Mouse (Mus musculus): ENCODE measurements around the gene Dhx16. TPM values are rescaled to one million over a fixed set of nuclear protein-coding genes. Genes with fewer than 3 reads are reported as not detected.
"Not testable (repeated sequence)": the region's sequence is repeated elsewhere in the genome, so short reads cannot be mapped to it uniquely, and the experiment has no call there.

Dhx16 gene
- polyA plus RNA-seq, 1 experiment from 2014 or later, result 43.3 TPM

DNA sequence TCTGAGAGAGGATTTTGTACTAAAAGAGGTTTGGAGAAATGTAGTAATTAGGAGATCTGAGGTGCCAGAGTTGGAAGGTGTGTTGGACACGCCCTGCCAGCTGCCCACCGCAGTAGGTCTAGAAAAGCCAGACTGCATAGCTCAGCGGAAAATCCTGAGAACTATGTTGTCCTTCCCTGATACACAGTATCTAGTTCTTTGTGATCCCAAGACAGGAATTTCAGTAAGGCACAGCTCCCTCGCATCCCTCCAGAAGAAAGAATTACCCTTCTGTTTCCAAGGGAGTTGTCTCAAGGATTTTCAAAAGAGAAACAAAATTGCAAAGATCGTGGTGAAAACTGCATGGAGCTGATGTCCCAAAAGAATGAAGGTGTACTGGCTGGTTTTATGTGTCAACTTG, 41.0 kb upstream of the Dhx16 start:
- 2% methylated on average over 5 of the region's 5 CpGs for WGBS
- Histone ChIP-seq H3K4me2 (replicated peaks) (peak overlapping the region; percentile 89), H3K4me1 (peaks cover 43% of the 10 kb centered on the region), H3K4me3 (peak overlapping the region; percentile 72), H3K36me3 (peaks cover 33% of the 10 kb centered on the region), H3K27ac (peak overlapping the region; percentile 95), H3K27me3 (replicated peaks) (no peaks in the 10 kb centered on the region), H3K9ac (peak overlapping the region; percentile 61), H3K9me3 (no peaks in the 10 kb centered on the region)
- ATAC-seq (ENCODE audit: low FRiP score, low read depth), result no peak

DNA sequence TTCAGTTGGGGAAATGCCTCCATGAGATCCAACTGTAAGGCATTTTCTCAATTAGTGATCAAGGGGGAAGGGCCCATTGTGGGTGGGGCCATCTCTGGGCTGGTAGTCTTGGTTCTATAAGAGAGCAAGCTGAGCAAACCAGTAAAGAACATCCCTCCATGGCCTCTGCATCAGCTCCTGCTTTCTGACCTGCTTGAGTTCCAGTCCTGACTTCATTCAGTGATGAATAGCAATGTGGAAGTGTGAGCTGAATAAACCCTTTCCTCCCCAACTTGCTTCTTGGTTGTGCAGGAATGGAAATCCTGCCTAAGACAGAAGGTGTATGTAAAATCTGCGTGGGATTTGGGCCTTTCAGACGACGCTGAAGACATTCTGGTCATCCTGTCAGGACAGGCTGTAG, 40.6 kb upstream of the Dhx16 start:
- H3K36me3 ChIP-seq, result peaks cover 28% of the 10 kb centered on the region
- WGBS, result 52% methylated on average over 3 of the region's 3 CpGs
- peak overlapping the region; percentile 89 for H3K4me2 ChIP-seq (replicated peaks)
- not testable (repeated sequence) for H3K9me3 ChIP-seq; ATAC-seq (ENCODE audit: low FRiP score, low read depth); H3K27ac ChIP-seq; H3K27me3 ChIP-seq (replicated peaks)
- peak overlapping the region; percentile 61; the same call in 1 of the 2 replicates for H3K9ac ChIP-seq
- H3K4me1 ChIP-seq, result peaks cover 39% of the 10 kb centered on the region
- peak overlapping the region; percentile 72 for H3K4me3 ChIP-seq

DNA sequence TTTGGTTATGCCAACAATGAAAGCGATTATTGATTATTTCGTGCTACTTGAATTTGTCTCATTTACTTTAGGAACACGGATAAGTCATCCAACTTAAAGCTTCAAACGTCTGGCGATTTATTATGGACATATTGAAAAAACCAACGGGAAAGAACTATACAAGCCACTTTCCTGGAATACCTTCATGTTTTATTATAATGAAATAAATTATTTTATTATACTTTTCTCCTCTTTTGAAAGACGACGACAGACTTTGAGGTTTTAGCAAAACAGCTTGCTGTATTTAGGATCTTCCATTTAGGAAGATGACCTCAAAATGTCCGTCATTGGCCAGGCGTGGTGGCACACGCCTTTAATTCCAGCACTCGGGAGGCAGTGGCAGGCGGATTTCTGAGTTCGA, 39.1 kb upstream of the Dhx16 start:
- H3K36me3 ChIP-seq, result peaks cover 21% of the 10 kb centered on the region
- no peak overlapping the region for H3K27ac ChIP-seq
- WGBS, result 59% methylated on average over 14 of the region's 14 CpGs
- H3K4me3 ChIP-seq, result peak overlapping the region; percentile 24; the same call in 1 of the 2 replicates
- H3K4me1 ChIP-seq, result peaks cover 23% of the 10 kb centered on the region
- H3K27me3 ChIP-seq (replicated peaks), result no peaks in the 10 kb centered on the region
- no peak for ATAC-seq (ENCODE audit: low FRiP score, low read depth)
- no peak overlapping the region for H3K9ac ChIP-seq
- no peaks in the 10 kb centered on the region for H3K9me3 ChIP-seq
- H3K4me2 ChIP-seq (replicated peaks), result peak overlapping the region; percentile 47

DNA sequence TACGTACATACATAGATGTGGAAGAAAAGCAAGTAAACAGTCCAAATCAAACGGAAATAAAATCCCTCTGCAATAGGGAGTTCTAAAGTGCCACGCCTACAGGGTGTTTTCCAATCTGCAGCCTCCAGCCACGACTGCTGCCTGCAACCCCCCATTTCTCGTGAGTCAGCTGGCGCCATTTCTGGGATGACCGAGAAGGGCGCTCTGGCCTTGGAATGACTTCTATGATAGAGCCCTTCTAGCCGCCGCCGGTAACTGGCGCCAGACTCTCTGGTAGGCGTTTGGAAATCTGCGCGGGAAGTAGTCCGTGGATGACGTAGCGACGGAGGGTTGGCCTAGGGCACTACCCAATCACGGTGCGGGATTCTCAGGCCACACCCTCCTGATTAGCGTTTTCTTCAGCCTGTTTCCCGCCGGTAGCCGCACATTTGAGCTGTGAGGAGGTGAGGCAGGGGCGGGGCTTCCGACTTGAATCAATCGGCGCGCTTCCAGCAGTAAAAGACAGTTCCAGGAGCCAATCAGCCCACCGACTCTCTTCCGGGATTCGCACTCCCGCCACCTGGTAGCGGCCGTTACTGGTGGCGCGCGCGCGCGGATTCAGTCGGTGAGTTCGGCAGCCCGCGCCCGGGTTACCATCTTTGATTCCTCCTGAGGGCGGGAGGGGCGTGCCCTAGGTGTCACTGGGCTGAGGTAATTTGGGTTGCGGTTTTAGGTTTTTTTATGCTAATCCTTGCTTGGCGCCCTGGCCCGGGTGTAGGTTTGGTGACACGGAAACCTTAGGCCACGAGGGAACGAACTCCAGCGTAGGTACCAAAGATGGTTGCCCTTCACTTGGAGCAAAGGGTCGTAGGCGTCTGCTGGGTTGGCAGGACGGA, 38.3 kb upstream of the Dhx16 start, which contains the start of gene Mdc1:
Gene Mdc1, plus strand, starts transcription at position 440 of the 875 bp plus-strand sequence.
- H3K9me3 ChIP-seq, result no peaks in the 10 kb centered on the region
- under 1% methylated on average over 59 of the region's 59 CpGs for WGBS
- no peaks in the 10 kb centered on the region for H3K27me3 ChIP-seq (replicated peaks)
- H3K4me1 ChIP-seq, result peaks cover 16% of the 10 kb centered on the region
- ATAC-seq (ENCODE audit: low FRiP score, low read depth), result peak; percentile 88
- H3K36me3 ChIP-seq, result peaks cover 21% of the 10 kb centered on the region
- peak within 1 kb of the TSS; percentile 65 for H3K4me2 ChIP-seq (replicated peaks)
- H3K9ac ChIP-seq, result peak within 1 kb of the TSS; percentile 64
- 0 out of 2 replicates have a peak within 1 kb of the TSS, but pooled peaks have one; percentile 26 for H3K27ac ChIP-seq
- H3K4me3 ChIP-seq, result peak within 1 kb of the TSS; percentile 53

DNA sequence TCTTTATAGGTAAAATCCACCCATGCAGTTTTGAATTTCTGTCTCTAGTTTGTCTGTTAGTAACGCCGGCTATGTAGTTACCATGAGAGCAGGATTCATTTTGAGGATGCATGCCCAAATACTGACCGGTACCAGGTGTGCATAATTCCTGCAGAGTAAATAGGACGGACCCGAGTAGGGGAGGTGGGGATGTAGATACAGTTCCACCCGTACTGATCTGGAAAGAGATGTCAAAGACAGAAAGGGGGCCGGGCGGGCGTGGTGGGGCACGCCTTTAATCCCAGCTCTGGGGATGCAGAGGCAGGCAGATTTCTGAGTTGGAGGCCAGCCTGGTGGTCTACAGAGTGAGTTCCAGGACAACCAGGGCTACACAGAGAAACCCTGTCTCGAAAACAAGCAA, 37.6 kb upstream of the Dhx16 start:
- no peaks in the 10 kb centered on the region for H3K27me3 ChIP-seq (replicated peaks)
- H3K9ac ChIP-seq, result peak overlapping the region; percentile 64
- no peak for ATAC-seq (ENCODE audit: low FRiP score, low read depth)
- H3K36me3 ChIP-seq, result peaks cover 21% of the 10 kb centered on the region
- peak overlapping the region; percentile 65 for H3K4me2 ChIP-seq (replicated peaks)
- 20% methylated on average over 11 of the region's 11 CpGs for WGBS
- H3K4me1 ChIP-seq, result peaks cover 16% of the 10 kb centered on the region
- 0 out of 2 replicates have a peak overlapping the region, but pooled peaks have one; percentile 26 for H3K27ac ChIP-seq
- H3K4me3 ChIP-seq, result peak overlapping the region; percentile 53
- H3K9me3 ChIP-seq, result no peaks in the 10 kb centered on the region

DNA sequence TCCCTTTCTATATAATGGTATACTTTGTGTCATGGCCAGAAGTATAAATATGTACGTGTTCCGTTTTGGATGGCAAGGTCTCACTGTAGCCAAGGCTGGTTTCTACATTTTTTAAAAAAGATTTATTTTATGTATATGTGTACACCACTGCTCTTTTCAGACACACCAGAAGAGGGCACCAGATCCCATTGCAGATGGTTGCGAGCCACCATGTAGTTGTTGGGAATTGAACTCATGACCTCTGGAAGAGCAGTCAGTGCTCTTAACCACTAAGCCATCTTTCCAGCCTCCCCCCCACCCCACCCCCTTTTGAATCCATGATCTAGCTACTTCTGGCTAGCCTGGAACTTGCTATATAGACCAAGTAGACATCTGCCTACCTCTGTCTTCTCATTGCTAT, 36.1 kb upstream of the Dhx16 start:
- Histone ChIP-seq H3K4me1 (peaks cover 16% of the 10 kb centered on the region), H3K9ac (no peak overlapping the region), H3K27me3 (replicated peaks) (no peaks in the 10 kb centered on the region), H3K4me3 (no peak overlapping the region), H3K4me2 (replicated peaks) (no peak overlapping the region), H3K36me3 (peaks cover 36% of the 10 kb centered on the region), H3K27ac (no peak overlapping the region), H3K9me3 (no peaks in the 10 kb centered on the region)
- no peak for ATAC-seq (ENCODE audit: low FRiP score, low read depth)
- 92% methylated on average over 3 of the region's 3 CpGs for WGBS

DNA sequence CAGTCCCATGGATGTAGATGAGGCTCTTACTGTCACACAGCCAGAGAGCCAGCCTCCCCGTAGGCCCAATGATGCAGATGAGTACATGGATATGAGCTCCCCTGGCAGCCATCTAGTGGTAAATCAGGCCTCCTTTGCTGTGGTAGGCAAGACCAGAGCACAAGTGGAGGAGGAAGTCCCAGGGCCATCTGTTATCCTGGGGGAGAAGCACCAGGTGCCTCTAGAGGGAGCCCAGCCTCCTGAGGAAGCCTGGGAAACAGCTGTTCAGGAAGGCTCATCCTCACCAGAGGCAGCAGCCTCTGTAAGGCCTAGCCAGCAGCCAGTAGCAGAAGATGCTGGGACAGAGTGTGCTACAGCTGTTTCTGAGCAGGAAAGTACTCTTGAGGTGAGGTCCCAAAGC, 31.5 kb upstream of the Dhx16 start:
- 69% methylated on average over 1 of the region's 1 CpGs for WGBS
- Histone ChIP-seq H3K9me3 (no peaks in the 10 kb centered on the region), H3K4me3 (no peak overlapping the region), H3K36me3 (peaks cover 76% of the 10 kb centered on the region), H3K4me1 (no peaks in the 10 kb centered on the region), H3K27ac (no peak overlapping the region), H3K9ac (no peak overlapping the region), H3K27me3 (replicated peaks) (no peaks in the 10 kb centered on the region), H3K4me2 (replicated peaks) (no peak overlapping the region)
- no peak for ATAC-seq (ENCODE audit: low FRiP score, low read depth)

DNA sequence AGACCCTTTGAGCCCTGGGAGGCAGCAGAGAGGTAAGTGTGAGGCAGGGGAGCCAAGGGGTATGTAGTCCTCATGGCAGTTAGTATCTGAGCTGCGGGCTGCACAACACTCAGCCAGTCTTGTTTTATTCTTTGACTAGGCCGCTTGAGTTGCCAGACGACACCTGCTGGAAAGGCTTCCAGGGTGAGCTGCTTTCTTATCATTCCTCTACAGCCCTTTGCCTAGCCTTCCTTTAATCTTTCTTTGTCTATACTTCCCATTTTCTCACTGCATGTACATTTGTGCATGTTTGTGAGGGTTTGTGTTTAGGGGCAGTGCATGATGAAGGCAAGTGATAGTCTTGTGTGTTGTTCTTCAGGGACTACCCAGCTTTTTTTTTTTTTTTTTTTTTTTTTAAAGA, 28.6 kb upstream of the Dhx16 start:
- WGBS, result 94% methylated on average over 3 of the region's 3 CpGs
- Histone ChIP-seq H3K4me2 (replicated peaks) (no peak overlapping the region), H3K9ac (no peak overlapping the region), H3K4me1 (no peaks in the 10 kb centered on the region), H3K27ac (no peak overlapping the region), H3K27me3 (replicated peaks) (no peaks in the 10 kb centered on the region), H3K4me3 (no peak overlapping the region), H3K36me3 (peaks cover 85% of the 10 kb centered on the region), H3K9me3 (no peaks in the 10 kb centered on the region)
- ATAC-seq (ENCODE audit: low FRiP score, low read depth), result no peak

DNA sequence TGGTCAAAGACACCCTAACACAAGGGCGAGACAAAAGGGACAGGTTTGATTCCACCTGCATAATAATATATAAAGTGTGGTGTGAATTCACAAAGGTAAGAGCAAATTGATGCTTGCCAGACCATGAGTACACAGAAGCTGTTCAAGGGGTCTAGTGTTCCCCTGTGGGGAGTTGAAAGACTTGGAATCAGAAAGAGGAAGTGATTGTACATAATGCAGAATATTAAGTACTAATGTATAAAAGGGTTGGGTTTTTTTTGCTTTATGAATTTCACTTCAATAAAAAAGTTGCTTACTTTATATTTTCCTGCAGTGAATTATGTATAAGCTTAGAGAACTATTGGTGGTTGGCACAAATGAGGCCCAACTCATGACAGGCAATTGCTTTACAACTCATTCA, 20.2 kb upstream of the Dhx16 start:
- H3K27me3 ChIP-seq (replicated peaks), result no peaks in the 10 kb centered on the region
- H3K4me1 ChIP-seq, result peaks cover 8% of the 10 kb centered on the region; the same call in 1 of the 2 replicates
- H3K9me3 ChIP-seq, result no peaks in the 10 kb centered on the region
- peaks cover 30% of the 10 kb centered on the region for H3K36me3 ChIP-seq
- WGBS, result 93% methylated on average over 1 of the region's 1 CpGs
- no peak overlapping the region for H3K9ac ChIP-seq
- ATAC-seq (ENCODE audit: low FRiP score, low read depth), result no peak
- no peak overlapping the region for H3K4me3 ChIP-seq
- no peak overlapping the region for H3K4me2 ChIP-seq (replicated peaks)
- H3K27ac ChIP-seq, result no peak overlapping the region

DNA sequence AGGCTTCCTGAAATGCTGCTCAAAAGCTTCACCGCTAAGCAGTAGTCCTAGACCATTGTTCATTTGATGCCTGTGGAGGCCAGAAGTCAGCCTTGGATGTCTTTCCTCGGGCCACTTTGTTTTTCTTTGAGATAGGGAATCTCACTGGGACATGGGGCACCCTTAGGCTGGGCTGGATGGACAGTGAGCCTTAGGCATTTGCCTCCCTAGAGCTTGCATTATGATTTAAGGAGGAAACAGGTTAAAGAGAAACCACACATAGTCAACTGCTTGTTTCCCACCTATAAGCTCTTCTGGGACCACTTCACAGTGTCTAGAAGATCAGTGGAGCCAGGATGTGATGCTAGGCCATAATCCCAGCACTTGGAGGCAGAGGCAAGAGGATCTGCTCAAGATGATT, 19.8 kb upstream of the Dhx16 start:
- no peak overlapping the region for H3K27ac ChIP-seq
- WGBS, result 67% methylated on average over 2 of the region's 2 CpGs
- H3K4me3 ChIP-seq, result no peak overlapping the region
- H3K36me3 ChIP-seq, result peaks cover 25% of the 10 kb centered on the region
- no peaks in the 10 kb centered on the region for H3K27me3 ChIP-seq (replicated peaks)
- H3K9me3 ChIP-seq, result no peaks in the 10 kb centered on the region
- H3K4me1 ChIP-seq, result peaks cover 11% of the 10 kb centered on the region
- H3K9ac ChIP-seq, result no peak overlapping the region
- no peak for ATAC-seq (ENCODE audit: low FRiP score, low read depth)
- H3K4me2 ChIP-seq (replicated peaks), result no peak overlapping the region

DNA sequence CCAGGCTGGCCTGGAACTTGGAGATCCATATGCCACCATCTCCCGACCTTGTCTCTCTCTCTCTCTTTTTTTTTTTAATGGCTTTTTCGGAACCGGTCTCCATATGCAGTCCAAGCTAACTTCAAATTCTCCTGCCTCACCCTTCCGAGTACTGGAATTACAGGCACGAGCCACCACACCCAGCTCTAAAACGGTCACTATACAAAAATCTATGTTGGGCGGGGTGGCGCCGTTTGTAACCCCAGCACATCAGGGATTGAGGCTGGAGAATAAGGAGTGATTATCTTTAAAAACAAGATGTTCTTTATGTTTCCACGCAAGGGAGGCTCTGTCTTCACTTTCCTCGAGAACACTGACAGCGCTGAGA, 18.8 kb upstream of the Dhx16 start:
- Histone ChIP-seq H3K4me2 (replicated peaks) (peak overlapping the region; percentile 69), H3K4me3 (peak overlapping the region; percentile 54), H3K4me1 (peaks cover 18% of the 10 kb centered on the region), H3K9me3 (no peaks in the 10 kb centered on the region), H3K9ac (peak overlapping the region; percentile 66), H3K27ac (peak overlapping the region; percentile 79; the same call in 1 of the 2 replicates), H3K36me3 (peaks cover 21% of the 10 kb centered on the region), H3K27me3 (replicated peaks) (no peaks in the 10 kb centered on the region)
- no peak for ATAC-seq (ENCODE audit: low FRiP score, low read depth)
- WGBS, result 5% methylated on average over 12 of the region's 12 CpGs

DNA sequence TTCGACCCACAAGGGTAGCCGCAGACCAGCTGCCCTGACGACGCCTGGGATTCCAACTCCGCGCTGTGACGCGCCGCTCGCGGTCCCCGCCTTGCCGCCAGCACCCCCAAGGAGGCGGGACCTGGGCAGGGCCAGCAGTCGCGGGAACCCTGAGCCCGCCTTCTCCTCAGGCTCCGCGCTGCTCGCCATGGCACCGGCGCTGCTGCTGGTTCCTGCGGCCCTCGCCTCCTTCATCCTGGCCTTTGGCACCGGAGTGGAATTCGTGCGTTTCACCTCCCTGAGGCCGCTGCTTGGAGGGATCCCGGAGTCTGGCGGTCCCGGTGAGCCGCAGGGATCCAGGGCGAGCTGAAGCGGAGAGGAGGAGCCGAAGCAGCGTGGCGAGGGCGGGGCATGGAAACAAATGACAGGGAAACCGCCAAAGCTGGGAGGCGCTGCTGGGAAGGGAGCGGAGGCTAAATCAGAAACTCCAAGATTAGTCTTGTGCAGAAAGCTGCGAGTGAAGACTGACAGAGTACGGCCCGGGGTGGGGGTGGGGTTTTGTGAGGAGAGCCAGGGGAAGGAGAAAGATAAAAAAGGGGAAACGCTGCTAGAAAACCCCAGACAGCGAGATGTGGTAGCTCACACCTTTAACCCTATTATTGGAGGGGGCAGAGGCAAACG, 18.3 kb upstream of the Dhx16 start, which contains the start of gene Nrm:
Gene Nrm, plus strand, starts transcription at position 121 of the 660 bp plus-strand sequence.
- Histone ChIP-seq H3K9ac (peak within 1 kb of the TSS; percentile 66), H3K27ac (peak within 1 kb of the TSS; percentile 79), H3K27me3 (replicated peaks) (no peaks in the 10 kb centered on the region), H3K4me3 (peak within 1 kb of the TSS; percentile 54), H3K4me1 (peaks cover 18% of the 10 kb centered on the region), H3K4me2 (replicated peaks) (peak within 1 kb of the TSS; percentile 69), H3K36me3 (peaks cover 21% of the 10 kb centered on the region), H3K9me3 (no peaks in the 10 kb centered on the region)
- ATAC-seq (ENCODE audit: low FRiP score, low read depth), result peak; percentile 85
- under 1% methylated on average over 47 of the region's 47 CpGs for WGBS
